Mouse (Mus musculus) hindbrain, postnatal 0 days (tissue): Measurements from ENCODE around the gene Ly6g6f. TPM values are rescaled to one million over a fixed set of nuclear protein-coding genes. Genes with fewer than 3 reads are reported as not detected.

Experiments used
- ATAC-seq: fragments of 200-750 bp; cut with Nextera tagmentation; 2 replicates; pipeline ENCODE4 v1.8.0; 2017; ENCODE audit warnings: mild to moderate bottlenecking, moderate TSS enrichment, moderate library complexity
- DNase-seq: peaks from one replicate; pipeline ENCODE4 v3.0.0-alpha.2; 2015; ENCODE audit warnings: low spot score
- H3K27ac ChIP-seq: fragments of 300-500 bp; sonication (generic); 2 replicates; pipeline ENCODE4 v1.5.1; 2014; ENCODE audit warnings: mild to moderate bottlenecking
- H3K27me3 ChIP-seq: fragments of 300-500 bp; sonication (generic); 2 replicates; pipeline ENCODE4 v1.6.1; 2014; ENCODE audit warnings: low read length, mixed read lengths; ENCODE audit not compliant: insufficient read depth
- H3K36me3 ChIP-seq: fragments of 300-500 bp; sonication (generic); 2 replicates; pipeline ENCODE4 v1.6.1; 2014; ENCODE audit warnings: low read length, mixed read lengths; ENCODE audit not compliant: insufficient read depth
- H3K4me1 ChIP-seq: fragments of 300-500 bp; sonication (generic); 2 replicates; pipeline ENCODE4 v1.6.1; 2014; ENCODE audit warnings: antibody characterized with exemption, low read length, mixed read lengths; ENCODE audit not compliant: insufficient read depth
- H3K4me2 ChIP-seq: fragments of 300-500 bp; sonication (generic); 2 replicates; pipeline ENCODE4 v1.6.1; 2014; ENCODE audit warnings: low read depth, mild to moderate bottlenecking, low read length, moderate library complexity, mixed read lengths
- H3K4me3 ChIP-seq: fragments of 300-500 bp; sonication (generic); 2 replicates; pipeline ENCODE4 v1.5.1; 2014; ENCODE audit warnings: low read length
- H3K9ac ChIP-seq: fragments of 300-500 bp; sonication (generic); replicated peaks from 2 replicates; pipeline ENCODE4 v1.6.1; 2014; ENCODE audit warnings: mild to moderate bottlenecking, low read length, moderate library complexity, mixed read lengths
- H3K9me3 ChIP-seq: fragments of 300-500 bp; sonication (generic); 2 replicates; pipeline ENCODE4 v1.6.1; 2016; ENCODE audit warnings: low read length, mixed read lengths
- CTCF ChIP-seq: IDR thresholded peaks from 2 replicates; pipeline ENCODE4 v1.5.1; 2016; ENCODE audit warnings: antibody characterized with exemption, control low read depth, low read depth
- WGBS: fragments of 180-500 bp; shearing (Covaris S2); extraction: QIAGEN DNeasy Blood & Tissue Kit; methylation state at CpG from one replicate; pipeline ENCODE4 v1.1.7; 2014; 5-methylcytosine and 5-hydroxymethylcytosine counted together
- polyA plus RNA-seq: library from polyadenylated mRNA; unstranded; fragments of >200 nt; fragmentation: Nextera tagmentation; extraction: Ambion mirVana; gene quantifications from 2 replicates; pipeline ENCODE4 v1.2.1, GENCODE M21; 2015
- total RNA-seq: library from RNA; depleted of rRNA; stranded (reverse); fragments of >200 nt; gene quantifications from 2 replicates; pipeline ENCODE4 v1.2.3, GENCODE M21; 2014

Ly6g6f gene
- total and polyA plus RNA-seq, 2 experiments from 2014 or later: not detected

DNA sequence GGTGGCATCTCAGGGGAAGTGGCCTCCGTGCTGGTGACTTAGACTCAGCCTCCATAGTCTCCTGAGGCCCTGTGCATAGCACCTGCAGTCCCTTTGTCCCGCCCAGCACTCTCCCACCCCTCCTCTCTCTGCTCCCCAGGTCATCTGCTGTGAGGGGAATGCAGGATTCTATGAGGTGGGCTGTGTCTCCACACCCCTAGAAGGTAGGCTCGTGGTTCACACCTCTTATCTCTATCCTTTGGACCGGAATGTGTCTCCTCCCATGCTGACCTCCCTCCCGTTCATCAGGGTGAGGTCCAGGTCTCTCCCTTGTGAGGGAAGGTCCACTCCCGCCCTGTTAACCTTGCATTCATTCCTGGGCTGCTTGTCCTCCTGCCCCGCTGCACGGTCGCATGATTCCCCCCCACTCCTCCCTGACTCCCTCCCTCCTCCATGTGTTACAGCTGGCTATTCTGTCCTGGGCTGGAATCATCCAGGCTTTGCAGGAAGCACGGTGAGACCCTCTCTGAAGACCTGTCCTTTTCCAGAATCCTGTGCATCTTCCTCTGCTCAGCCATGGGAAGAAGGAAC lies 14.9 kb upstream of the Ly6g6f start:
- no peak for ATAC-seq
- TF ChIP-seq CTCF: no peak
- H3K27me3 ChIP-seq: no peaks in the 10 kb centered on the region
- no peak overlapping the region for H3K4me3 ChIP-seq
- no peak overlapping the region for H3K27ac ChIP-seq
- H3K9ac ChIP-seq: no peak overlapping the region
- peaks cover 70% of the 10 kb centered on the region for H3K36me3 ChIP-seq
- H3K4me1 ChIP-seq: no peaks in the 10 kb centered on the region
- no peaks in the 10 kb centered on the region for H3K9me3 ChIP-seq
- 78% methylated on average over 10 of the region's 10 CpGs for WGBS
- no peak overlapping the region for H3K4me2 ChIP-seq
- no peak for DNase-seq

- DNase-seq: no peak
Measured at GRCm38 (mm10) chr17:35097164-35097655, 11.8 kb upstream of the Ly6g6f start.

DNA sequence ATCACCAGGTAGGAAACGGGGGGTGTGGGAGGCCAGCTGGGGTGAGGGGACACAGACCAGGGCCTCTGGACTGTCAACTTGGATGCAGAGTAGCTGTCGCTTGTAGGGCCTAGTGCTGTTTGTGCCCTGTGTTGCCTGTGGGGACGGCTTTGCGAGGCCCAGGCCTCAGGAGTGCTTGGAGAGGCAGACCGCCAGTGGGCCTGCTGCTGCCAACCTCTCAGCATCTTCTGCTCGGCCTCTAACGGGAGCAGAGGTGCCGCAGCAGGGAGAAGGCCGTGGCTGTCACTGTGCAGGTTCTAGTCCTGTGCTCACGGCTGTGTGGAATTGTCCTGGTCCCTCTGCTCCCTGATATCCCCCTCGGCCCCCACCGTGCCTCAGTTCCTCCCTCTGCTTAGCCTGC lies 11.2 kb upstream of the Ly6g6f start:
- no peak overlapping the region for H3K4me2 ChIP-seq
- H3K9ac ChIP-seq: no peak overlapping the region
- ATAC-seq: no peak
- no peak overlapping the region for H3K4me3 ChIP-seq
- no peaks in the 10 kb centered on the region for H3K9me3 ChIP-seq
- WGBS: 76% methylated on average over 12 of the region's 12 CpGs
- H3K27me3 ChIP-seq: no peaks in the 10 kb centered on the region
- H3K36me3 ChIP-seq: peaks cover 69% of the 10 kb centered on the region
- no peak overlapping the region for H3K27ac ChIP-seq
- no peak for TF ChIP-seq CTCF
- H3K4me1 ChIP-seq: no peaks in the 10 kb centered on the region
- no peak for DNase-seq

More at GRCm38 (mm10) chr17:35097164-35097655, 11.8 kb upstream of the Ly6g6f start:
- Histone ChIP-seq H3K27ac (no peak overlapping the region), H3K4me3 (no peak overlapping the region), H3K4me2 (no peak overlapping the region), H3K9ac (no peak overlapping the region), H3K27me3 (no peaks in the 10 kb centered on the region), H3K36me3 (peaks cover 72% of the 10 kb centered on the region), H3K4me1 (no peaks in the 10 kb centered on the region), H3K9me3 (no peaks in the 10 kb centered on the region)
- no peak for ATAC-seq
- 68% methylated on average over 12 of the region's 12 CpGs for WGBS
- no peak for TF ChIP-seq CTCF

- H3K4me1 ChIP-seq: peaks cover 11% of the 10 kb centered on the region
- no peak overlapping the region for H3K4me2 ChIP-seq
- DNase-seq: no peak
- H3K27ac ChIP-seq: no peak overlapping the region
- no peak for TF ChIP-seq CTCF
- no peaks in the 10 kb centered on the region for H3K9me3 ChIP-seq
- H3K9ac ChIP-seq: no peak overlapping the region
- no peak overlapping the region for H3K4me3 ChIP-seq
- no peaks in the 10 kb centered on the region for H3K27me3 ChIP-seq
- 92% methylated on average over 15 of the region's 15 CpGs for WGBS
- ATAC-seq: no peak
- peaks cover 52% of the 10 kb centered on the region for H3K36me3 ChIP-seq
Measured at GRCm38 (mm10) chr17:35094475-35095365, 9.3 kb upstream of the Ly6g6f start.

DNA sequence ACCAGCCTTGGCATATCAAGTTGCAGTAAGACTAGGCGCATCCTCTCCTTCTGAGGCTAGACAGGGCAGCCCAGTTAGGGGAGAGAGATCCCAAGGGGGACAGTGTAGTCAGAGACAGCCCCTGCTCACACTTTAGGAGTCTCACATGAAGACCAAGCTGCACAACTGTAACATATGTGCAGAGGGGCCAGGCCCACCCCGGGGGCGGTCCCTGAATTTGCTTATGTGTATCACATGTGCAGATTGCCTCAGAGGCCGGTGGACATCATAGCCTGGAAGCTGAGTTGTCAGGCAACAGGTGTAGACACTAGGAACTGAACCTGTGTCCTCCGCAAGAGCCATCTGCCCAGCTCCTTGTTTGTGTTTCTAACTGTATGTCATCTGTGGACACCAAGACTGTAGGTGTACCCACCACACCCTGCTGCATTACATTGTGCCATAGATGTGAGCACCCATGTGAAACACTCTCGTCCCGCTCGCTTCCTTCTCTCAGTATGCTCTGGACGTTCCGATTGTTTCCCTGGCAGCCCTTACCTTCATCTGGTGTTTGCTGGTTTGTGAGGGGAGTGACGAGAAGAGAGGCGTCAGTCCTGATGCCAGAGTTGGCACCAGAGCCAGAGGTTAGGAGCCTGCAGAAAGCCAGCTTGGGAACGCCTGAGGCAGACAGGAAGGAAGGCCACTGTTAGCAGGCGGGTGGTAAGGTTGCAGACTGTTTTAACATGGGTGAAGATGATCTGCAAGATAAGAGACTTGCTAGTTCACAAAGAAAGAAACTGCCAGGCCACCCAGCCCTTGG lies 7.2 kb upstream of the Ly6g6f start:
- Histone ChIP-seq H3K27me3 (no peaks in the 10 kb centered on the region), H3K9ac (no peak overlapping the region), H3K9me3 (no peaks in the 10 kb centered on the region), H3K4me2 (no peak overlapping the region), H3K36me3 (peaks cover 33% of the 10 kb centered on the region; the same call in 1 of the 2 replicates), H3K27ac (no peak overlapping the region), H3K4me3 (no peak overlapping the region), H3K4me1 (peaks cover 11% of the 10 kb centered on the region)
- 86% methylated on average over 14 of the region's 14 CpGs for WGBS
- DNase-seq (no peak), ATAC-seq (no peak)
- no peak for TF ChIP-seq CTCF

DNA sequence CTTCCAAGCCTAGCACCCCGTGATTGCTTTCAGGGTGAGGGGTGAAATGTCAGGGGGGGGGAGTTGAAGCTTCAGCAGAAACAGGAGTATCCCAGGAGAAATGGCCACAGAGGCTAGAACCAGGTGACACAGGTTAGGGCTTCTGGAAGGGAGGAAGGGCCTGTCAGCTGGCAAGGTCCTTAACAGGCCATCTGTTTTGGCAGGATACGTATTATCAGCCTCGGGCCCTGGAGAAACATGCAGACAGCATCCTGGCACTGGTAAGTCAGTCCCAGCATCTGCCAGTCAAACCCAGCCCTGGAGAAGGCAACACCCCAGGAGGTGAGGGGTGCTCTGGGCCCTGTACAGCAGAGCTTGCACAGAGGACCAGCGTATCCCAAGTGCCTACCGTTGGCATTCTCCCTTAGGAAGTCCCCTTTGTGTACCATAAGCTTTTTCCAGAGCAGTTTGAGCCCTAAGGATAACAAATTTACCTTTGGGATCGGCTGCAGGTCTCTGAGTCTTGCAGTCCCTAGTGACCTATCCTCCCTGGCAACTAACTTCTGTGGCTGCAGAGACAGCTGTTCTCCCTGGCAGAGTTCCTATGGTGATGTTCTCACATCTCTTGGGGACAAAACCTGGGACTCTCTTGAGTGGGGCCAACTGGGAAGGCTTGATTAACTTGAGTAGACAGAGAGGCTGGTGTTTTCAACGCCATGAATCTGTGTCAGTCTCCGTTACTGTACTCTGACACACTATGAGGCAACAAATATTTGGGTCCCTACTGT lies 4.9 kb upstream of the Ly6g6f start:
- DNase-seq (peak; percentile 67), ATAC-seq (peak; percentile 13; the same call in 1 of the 2 replicates)
- Histone ChIP-seq H3K27me3 (no peaks in the 10 kb centered on the region), H3K4me3 (peak overlapping the region; percentile 68), H3K4me2 (peak overlapping the region; percentile 68), H3K9ac (peak overlapping the region; percentile 86), H3K4me1 (peaks cover 11% of the 10 kb centered on the region), H3K9me3 (no peaks in the 10 kb centered on the region), H3K27ac (peak overlapping the region; percentile 98), H3K36me3 (peaks cover 25% of the 10 kb centered on the region; the same call in 1 of the 2 replicates)
- TF ChIP-seq CTCF: no peak
- 32% methylated on average over 8 of the region's 8 CpGs for WGBS
